Mouse (Mus musculus): ENCODE data around the gene Gtsf1l. TPM values are rescaled to one million over a fixed set of nuclear protein-coding genes. Genes with fewer than 3 reads are reported as not detected.

The Gtsf1l gene
- polyA plus RNA-seq, 1 experiment from 2014 or later = not detected

GRCm38 (mm10) chr2:163099919-163100318 lies 12.3 kb upstream of the Gtsf1l start:
- Histone ChIP-seq H3K27me3 (ENCODE audit: control insufficient read depth, insufficient read depth, low read length) (peaks cover 3% of the 10 kb centered on the region; the same call in 1 of the 2 replicates), H3K4me1 (ENCODE audit: control insufficient read depth, insufficient read depth, low read length) (peaks cover 6% of the 10 kb centered on the region; the same call in 1 of the 2 replicates), H3K4me2 (ENCODE audit: low read length) (no peak overlapping the region), H3K27ac (replicated peaks; ENCODE audit: low read depth, low read length) (no peak overlapping the region), H3K9me3 (ENCODE audit: control insufficient read depth, low read length) (no peaks in the 10 kb centered on the region), H3K9ac (replicated peaks; ENCODE audit: low read length) (no peak overlapping the region), H3K4me3 (replicated peaks; ENCODE audit: low read depth, low read length) (no peak overlapping the region), H3K36me3 (ENCODE audit: control insufficient read depth, insufficient read depth, low read length) (no peaks in the 10 kb centered on the region)
- ATAC-seq (ENCODE audit: low FRiP score, low TSS enrichment) (no peak), DNase-seq (no peak)
- WGBS = 55% methylated on average over 8 of the region's 8 CpGs

GRCm38 (mm10) chr2:163095784-163096183 lies 8.1 kb upstream of the Gtsf1l start:
- H3K27ac ChIP-seq (replicated peaks; ENCODE audit: low read depth, low read length) = no peak overlapping the region
- no peaks in the 10 kb centered on the region for H3K4me1 ChIP-seq (ENCODE audit: control insufficient read depth, insufficient read depth, low read length)
- H3K9me3 ChIP-seq (ENCODE audit: control insufficient read depth, low read length) = no peaks in the 10 kb centered on the region
- 69% methylated on average over 3 of the region's 3 CpGs for WGBS
- ATAC-seq (ENCODE audit: low FRiP score, low TSS enrichment) (no peak), DNase-seq (no peak)
- H3K9ac ChIP-seq (replicated peaks; ENCODE audit: low read length) = no peak overlapping the region
- H3K4me3 ChIP-seq (replicated peaks; ENCODE audit: low read depth, low read length) = no peak overlapping the region
- no peaks in the 10 kb centered on the region for H3K27me3 ChIP-seq (ENCODE audit: control insufficient read depth, insufficient read depth, low read length)
- H3K36me3 ChIP-seq (ENCODE audit: control insufficient read depth, insufficient read depth, low read length) = no peaks in the 10 kb centered on the region
- H3K4me2 ChIP-seq (ENCODE audit: low read length) = no peak overlapping the region

GRCm38 (mm10) chr2:163094909-163095308 lies 7.3 kb upstream of the Gtsf1l start:
- no peaks in the 10 kb centered on the region for H3K9me3 ChIP-seq (ENCODE audit: control insufficient read depth, low read length)
- ATAC-seq (ENCODE audit: low FRiP score, low TSS enrichment) (no peak), DNase-seq (no peak)
- H3K4me2 ChIP-seq (ENCODE audit: low read length) = no peak overlapping the region
- 86% methylated on average over 10 of the region's 10 CpGs for WGBS
- H3K36me3 ChIP-seq (ENCODE audit: control insufficient read depth, insufficient read depth, low read length) = no peaks in the 10 kb centered on the region
- no peaks in the 10 kb centered on the region for H3K27me3 ChIP-seq (ENCODE audit: control insufficient read depth, insufficient read depth, low read length)
- H3K27ac ChIP-seq (replicated peaks; ENCODE audit: low read depth, low read length) = no peak overlapping the region
- H3K4me3 ChIP-seq (replicated peaks; ENCODE audit: low read depth, low read length) = no peak overlapping the region
- no peaks in the 10 kb centered on the region for H3K4me1 ChIP-seq (ENCODE audit: control insufficient read depth, insufficient read depth, low read length)
- no peak overlapping the region for H3K9ac ChIP-seq (replicated peaks; ENCODE audit: low read length)

- Histone ChIP-seq H3K4me3 (replicated peaks; ENCODE audit: low read depth, low read length) (no peak overlapping the region), H3K4me1 (ENCODE audit: control insufficient read depth, insufficient read depth, low read length) (no peaks in the 10 kb centered on the region), H3K36me3 (ENCODE audit: control insufficient read depth, insufficient read depth, low read length) (no peaks in the 10 kb centered on the region), H3K9ac (replicated peaks; ENCODE audit: low read length) (no peak overlapping the region), H3K27ac (replicated peaks; ENCODE audit: low read depth, low read length) (no peak overlapping the region), H3K27me3 (ENCODE audit: control insufficient read depth, insufficient read depth, low read length) (no peaks in the 10 kb centered on the region), H3K4me2 (ENCODE audit: low read length) (no peak overlapping the region), H3K9me3 (ENCODE audit: control insufficient read depth, low read length) (no peaks in the 10 kb centered on the region)
- no peak for DNase-seq
- WGBS = 73% methylated on average over 5 of the region's 5 CpGs
- ATAC-seq (ENCODE audit: low FRiP score, low TSS enrichment) = no peak
Observed at GRCm38 (mm10) chr2:163089475-163090123, 1.9 kb upstream of the Gtsf1l start.

GRCm38 (mm10) chr2:163086561-163086960 lies 1.1 kb downstream of the Gtsf1l start:
- DNase-seq = no peak
- Histone ChIP-seq H3K9me3 (ENCODE audit: control insufficient read depth, low read length) (no peaks in the 10 kb centered on the region), H3K4me2 (ENCODE audit: low read length) (no peak overlapping the region), H3K4me3 (replicated peaks; ENCODE audit: low read depth, low read length) (no peak overlapping the region), H3K27me3 (ENCODE audit: control insufficient read depth, insufficient read depth, low read length) (no peaks in the 10 kb centered on the region), H3K9ac (replicated peaks; ENCODE audit: low read length) (no peak overlapping the region), H3K4me1 (ENCODE audit: control insufficient read depth, insufficient read depth, low read length) (no peaks in the 10 kb centered on the region), H3K27ac (replicated peaks; ENCODE audit: low read depth, low read length) (no peak overlapping the region), H3K36me3 (ENCODE audit: control insufficient read depth, insufficient read depth, low read length) (no peaks in the 10 kb centered on the region)
- ATAC-seq (ENCODE audit: low FRiP score, low TSS enrichment) = no peak
- WGBS = 85% methylated on average over 8 of the region's 8 CpGs

GRCm38 (mm10) chr2:163085047-163085446 lies 2.6 kb downstream of the Gtsf1l start:
- H3K9ac ChIP-seq (replicated peaks; ENCODE audit: low read length) = no peak overlapping the region
- no peak for ATAC-seq (ENCODE audit: low FRiP score, low TSS enrichment)
- no peaks in the 10 kb centered on the region for H3K36me3 ChIP-seq (ENCODE audit: control insufficient read depth, insufficient read depth, low read length)
- WGBS = 87% methylated on average over 6 of the region's 6 CpGs
- H3K9me3 ChIP-seq (ENCODE audit: control insufficient read depth, low read length) = no peaks in the 10 kb centered on the region
- H3K4me2 ChIP-seq (ENCODE audit: low read length) = no peak overlapping the region
- no peak overlapping the region for H3K27ac ChIP-seq (replicated peaks; ENCODE audit: low read depth, low read length)
- no peak for DNase-seq
- no peaks in the 10 kb centered on the region for H3K27me3 ChIP-seq (ENCODE audit: control insufficient read depth, insufficient read depth, low read length)
- no peaks in the 10 kb centered on the region for H3K4me1 ChIP-seq (ENCODE audit: control insufficient read depth, insufficient read depth, low read length)
- H3K4me3 ChIP-seq (replicated peaks; ENCODE audit: low read depth, low read length) = no peak overlapping the region

GRCm38 (mm10) chr2:163084519-163084918 lies 3.1 kb downstream of the Gtsf1l start:
- H3K9ac ChIP-seq (replicated peaks; ENCODE audit: low read length) = no peak overlapping the region
- no peaks in the 10 kb centered on the region for H3K9me3 ChIP-seq (ENCODE audit: control insufficient read depth, low read length)
- no peaks in the 10 kb centered on the region for H3K27me3 ChIP-seq (ENCODE audit: control insufficient read depth, insufficient read depth, low read length)
- WGBS = 92% methylated on average over 3 of the region's 3 CpGs
- no peak for DNase-seq
- no peak overlapping the region for H3K4me2 ChIP-seq (ENCODE audit: low read length)
- H3K4me3 ChIP-seq (replicated peaks; ENCODE audit: low read depth, low read length) = no peak overlapping the region
- ATAC-seq (ENCODE audit: low FRiP score, low TSS enrichment) = no peak
- no peaks in the 10 kb centered on the region for H3K4me1 ChIP-seq (ENCODE audit: control insufficient read depth, insufficient read depth, low read length)
- no peaks in the 10 kb centered on the region for H3K36me3 ChIP-seq (ENCODE audit: control insufficient read depth, insufficient read depth, low read length)
- H3K27ac ChIP-seq (replicated peaks; ENCODE audit: low read depth, low read length) = no peak overlapping the region

GRCm38 (mm10) chr2:163082591-163082990 lies 5.1 kb downstream of the Gtsf1l start:
- 86% methylated on average over 4 of the region's 5 CpGs for WGBS
- no peak overlapping the region for H3K4me2 ChIP-seq (ENCODE audit: low read length)

GRCm38 (mm10) chr2:163079041-163079440 lies 8.6 kb downstream of the Gtsf1l start:
- DNase-seq (no peak), ATAC-seq (ENCODE audit: low FRiP score, low TSS enrichment) (no peak)
- Histone ChIP-seq H3K27me3 (ENCODE audit: control insufficient read depth, insufficient read depth, low read length) (no peaks in the 10 kb centered on the region), H3K9ac (replicated peaks; ENCODE audit: low read length) (no peak overlapping the region), H3K4me1 (ENCODE audit: control insufficient read depth, insufficient read depth, low read length) (no peaks in the 10 kb centered on the region), H3K4me2 (ENCODE audit: low read length) (no peak overlapping the region), H3K36me3 (ENCODE audit: control insufficient read depth, insufficient read depth, low read length) (no peaks in the 10 kb centered on the region), H3K4me3 (replicated peaks; ENCODE audit: low read depth, low read length) (no peak overlapping the region), H3K9me3 (ENCODE audit: control insufficient read depth, low read length) (no peaks in the 10 kb centered on the region), H3K27ac (replicated peaks; ENCODE audit: low read depth, low read length) (no peak overlapping the region)
- WGBS = 95% methylated on average over 4 of the region's 4 CpGs

More at GRCm38 (mm10) chr2:163082591-163082990, 5.1 kb downstream of the Gtsf1l start:
- H3K4me3 ChIP-seq (replicated peaks; ENCODE audit: low read depth, low read length) = no peak overlapping the region
- H3K27ac ChIP-seq (replicated peaks; ENCODE audit: low read depth, low read length) = no peak overlapping the region
- no peaks in the 10 kb centered on the region for H3K4me1 ChIP-seq (ENCODE audit: control insufficient read depth, insufficient read depth, low read length)
- no peaks in the 10 kb centered on the region for H3K9me3 ChIP-seq (ENCODE audit: control insufficient read depth, low read length)
- H3K27me3 ChIP-seq (ENCODE audit: control insufficient read depth, insufficient read depth, low read length) = no peaks in the 10 kb centered on the region
- DNase-seq = no peak
- ATAC-seq (ENCODE audit: low FRiP score, low TSS enrichment) = no peak
- no peaks in the 10 kb centered on the region for H3K36me3 ChIP-seq (ENCODE audit: control insufficient read depth, insufficient read depth, low read length)
- H3K9ac ChIP-seq (replicated peaks; ENCODE audit: low read length) = no peak overlapping the region

Data from midbrain, embryonic 14.5 days (tissue).